Mouse (Mus musculus) layer of hippocampus, postnatal 36 days (tissue): ENCODE results near the gene Tnfrsf19. TPM values are rescaled to one million over a fixed set of nuclear protein-coding genes. Genes with fewer than 3 reads are reported as not detected.

ENCODE experiments used
- DNase-seq, 2 experiments: peaks; one replicate each; pipeline ENCODE4 v3.0.0; 2022
- total RNA-seq, 2 experiments: library from RNA; stranded (reverse); gene quantifications; 2 replicates each; pipeline ENCODE4 v1.2.3; 2021

The Tnfrsf19 gene
- total RNA-seq, 2 experiments from 2014 or later, result 48.4 to 48.7 TPM

- DNase-seq, result no peak
Observed at GRCm38 (mm10) chr14:60964016-60964810, 82.1 kb downstream of the Tnfrsf19 start.

DNA sequence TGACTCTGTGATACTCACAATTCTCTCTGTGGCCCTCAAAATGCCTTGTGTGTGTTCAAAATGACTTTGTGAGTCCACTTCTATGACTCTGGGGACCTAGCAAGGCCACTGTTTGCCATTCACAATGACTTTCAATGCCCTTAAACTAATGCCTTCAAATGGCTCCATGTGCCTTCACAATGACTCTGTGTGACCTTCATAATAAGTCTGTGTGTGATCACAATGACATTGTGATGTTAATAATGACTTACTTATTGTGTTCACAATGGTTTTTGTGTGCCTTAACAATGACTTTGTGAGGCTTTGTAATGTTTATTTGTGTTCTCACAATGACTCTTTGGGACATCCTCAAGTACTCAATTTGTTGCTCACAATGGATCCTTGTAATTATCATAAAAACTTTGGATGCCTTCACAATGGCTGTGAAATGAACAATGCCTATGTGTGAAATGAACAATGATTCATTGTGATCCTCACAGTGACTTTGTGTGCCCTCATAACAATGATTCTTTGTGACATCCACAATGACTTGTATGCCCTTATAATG is 88.6 kb downstream of the Tnfrsf19 start:
- DNase-seq, result no peak

- DNase-seq, result no peak
Observed at GRCm38 (mm10) chr14:60937481-60938039, 108.7 kb downstream of the Tnfrsf19 start.

GRCm38 (mm10) chr14:60935705-60936104 is 110.6 kb downstream of the Tnfrsf19 start:
- no peak for DNase-seq

DNA sequence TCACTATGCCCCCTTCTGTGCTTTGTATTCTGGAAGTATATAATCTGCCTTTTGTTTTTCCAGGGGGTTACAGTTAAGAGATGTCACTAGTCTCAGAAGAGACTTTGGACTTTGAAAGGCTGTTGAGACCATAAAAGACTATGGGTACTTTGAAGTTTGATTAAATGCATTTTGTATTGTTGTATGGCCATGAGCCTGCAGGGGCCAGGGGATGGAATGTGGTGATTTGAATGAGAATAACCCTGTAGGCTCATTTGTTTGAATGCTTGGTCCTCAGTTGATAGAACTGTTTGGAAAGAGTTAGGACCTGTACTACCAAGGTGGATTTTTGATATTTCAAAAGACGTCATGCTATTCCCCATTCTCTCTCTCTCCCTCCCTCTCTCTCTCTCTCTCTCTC is 120.3 kb downstream of the Tnfrsf19 start:
- no peak for DNase-seq

GRCm38 (mm10) chr14:60916661-60917060 is 129.6 kb downstream of the Tnfrsf19 start:
- DNase-seq, result no peak

Other genes with a start within 250 kb of the Tnfrsf19 start
- gene Sacs, start 92.0 kb upstream of the Tnfrsf19 start, total RNA-seq, result 10 to 100 TPM; 58.3 to 59.1 TPM
- gene Sgcg, start 212.0 kb upstream of the Tnfrsf19 start, total RNA-seq, result not detected